Mouse (Mus musculus): ENCODE results near the gene Prr13.

The Prr13 gene

GRCm38 (mm10) chr15:102458904-102459317 lies at the start of gene Prr13:
Gene Prr13, plus strand, starts transcription at chr15:102459028.
- DNase-seq: peak; percentile 89 to 90

- DNase-seq: no peak
Measured at GRCm38 (mm10) chr15:102409286-102409685, 49.5 kb upstream of the Prr13 start.

- no peak for DNase-seq
Measured at GRCm38 (mm10) chr15:102411077-102411476, 47.8 kb upstream of the Prr13 start.

GRCm38 (mm10) chr15:102413687-102414086 lies 45.1 kb upstream of the Prr13 start:
- DNase-seq: no peak

- no peak for DNase-seq
Measured at GRCm38 (mm10) chr15:102417524-102417923, 41.3 kb upstream of the Prr13 start.

GRCm38 (mm10) chr15:102420986-102421385 lies 37.8 kb upstream of the Prr13 start:
- DNase-seq: no peak

GRCm38 (mm10) chr15:102421437-102421836 lies 37.4 kb upstream of the Prr13 start:
- DNase-seq: peak in 1 of 2 experiments; percentile 17

- no peak for DNase-seq
Measured at GRCm38 (mm10) chr15:102423602-102424240, 35.1 kb upstream of the Prr13 start.

- no peak for DNase-seq
Measured at GRCm38 (mm10) chr15:102424657-102425056, 34.2 kb upstream of the Prr13 start.

GRCm38 (mm10) chr15:102426963-102427362 lies 31.9 kb upstream of the Prr13 start:
- DNase-seq: no peak

GRCm38 (mm10) chr15:102432046-102432445 lies 26.8 kb upstream of the Prr13 start:
- no peak for DNase-seq

- DNase-seq: no peak
Measured at GRCm38 (mm10) chr15:102433173-102433572, 25.7 kb upstream of the Prr13 start.

- peak; percentile 56 to 81 for DNase-seq
Measured at GRCm38 (mm10) chr15:102442490-102442889, 16.3 kb upstream of the Prr13 start.

- DNase-seq: no peak
Measured at GRCm38 (mm10) chr15:102445146-102445545, 13.7 kb upstream of the Prr13 start, which contains the start of gene Amhr2. Gene Amhr2, plus strand, starts transcription at chr15:102445367.

GRCm38 (mm10) chr15:102446448-102446847 lies 12.4 kb upstream of the Prr13 start:
- no peak for DNase-seq

GRCm38 (mm10) chr15:102449366-102449765 lies 9.5 kb upstream of the Prr13 start:
- DNase-seq: no peak

- no peak for DNase-seq
Measured at GRCm38 (mm10) chr15:102450928-102451327, 7.9 kb upstream of the Prr13 start.

- no peak for DNase-seq
Measured at GRCm38 (mm10) chr15:102451666-102452430, 7.0 kb upstream of the Prr13 start.

- no peak for DNase-seq
Measured at GRCm38 (mm10) chr15:102455993-102456392, 2.8 kb upstream of the Prr13 start.

- no peak for DNase-seq
Measured at GRCm38 (mm10) chr15:102458050-102458736, 635 bp upstream of the Prr13 start.

GRCm38 (mm10) chr15:102459381-102459780 lies 553 bp downstream of the Prr13 start:
- no peak for DNase-seq

- DNase-seq: no peak
Measured at GRCm38 (mm10) chr15:102459847-102460246, 1.0 kb downstream of the Prr13 start.

- DNase-seq: no peak
Measured at GRCm38 (mm10) chr15:102460409-102460808, 1.6 kb downstream of the Prr13 start.

- no peak for DNase-seq
Measured at GRCm38 (mm10) chr15:102460971-102461370, 2.1 kb downstream of the Prr13 start.
